Comparison of ENCODE assay signal across 16 mouse cellular contexts in the genomic region with DNA sequence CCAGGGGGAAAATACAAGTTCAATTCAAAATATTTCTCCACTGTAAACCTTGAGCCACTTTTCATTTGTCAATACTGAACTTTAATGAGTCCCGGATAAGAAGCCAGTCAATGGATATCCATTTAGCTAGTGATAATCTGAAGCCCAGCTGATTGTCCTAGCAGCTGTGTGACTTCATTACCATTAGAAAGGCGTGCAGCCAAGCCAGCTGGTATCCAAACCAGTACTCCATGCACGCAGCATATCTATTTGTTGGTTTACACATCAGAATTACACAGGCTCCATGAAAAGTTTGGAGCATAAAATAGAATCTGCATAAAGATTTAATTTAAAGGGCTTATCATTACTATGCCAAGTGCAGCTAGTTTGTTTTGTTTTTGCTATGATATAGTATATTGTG.
A peak's percentile ranks its signal among the peaks of the same experiment; 100 is the strongest.
DNase-seq lines count a peak whose midpoint lies in the region; ATAC-seq and TF ChIP-seq lines count a peak whose summit lies in the region.
"Had no signal": no experiment of that assay in that cellular context is flagged by ENCODE, and none has a peak within 500 bp of the region (broad histone marks: within the 10 kb centered on the region; RNA-seq: fewer than 3 reads in every experiment).

No protein-coding gene starts in this region.

- H3K27me3 ChIP-seq in lung, embryonic 14.5 days (ENCODE audit: insufficient read depth, low read length), result no peaks in the 10 kb centered on the region
- H3K27me3 ChIP-seq in forebrain, embryonic 12.5 days, result no peaks in the 10 kb centered on the region
- no peaks in the 10 kb centered on the region for H3K27me3 ChIP-seq in hindbrain, postnatal 0 days (ENCODE audit: insufficient read depth, low read length)
- H3K27me3 ChIP-seq in neural tube, embryonic 14.5 days (ENCODE audit: control insufficient read depth, insufficient read depth, low read length), result no peaks in the 10 kb centered on the region
- H3K27me3 ChIP-seq: embryonic facial prominence, embryonic 13.5 days had no signal

- H3K9ac ChIP-seq in lung, embryonic 14.5 days, result no peak overlapping the region
- no peak overlapping the region for H3K9ac ChIP-seq in forebrain, embryonic 12.5 days
- no peak overlapping the region for H3K9ac ChIP-seq in hindbrain, postnatal 0 days (replicated peaks; ENCODE audit: low read length)
- H3K9ac ChIP-seq in neural tube, embryonic 14.5 days (replicated peaks; ENCODE audit: low read depth, low read length), result no peak overlapping the region
- H3K9ac ChIP-seq: embryonic facial prominence, embryonic 13.5 days had no signal

- no peak overlapping the region for H3K4me2 ChIP-seq in lung, embryonic 14.5 days
- H3K4me2 ChIP-seq in forebrain, embryonic 12.5 days, result no peak overlapping the region
- H3K4me2 ChIP-seq in hindbrain, postnatal 0 days (ENCODE audit: low read depth, low read length), result no peak overlapping the region
- H3K4me2 ChIP-seq in neural tube, embryonic 14.5 days (ENCODE audit: low read depth, low read length), result no peak overlapping the region
- H3K4me2 ChIP-seq: embryonic facial prominence, embryonic 13.5 days had no signal

- no peak for ATAC-seq in lung, embryonic 14.5 days (ENCODE audit: insufficient read depth)
- peak; percentile 90 for ATAC-seq in forebrain, embryonic 12.5 days (ENCODE audit: low FRiP score)
- ATAC-seq in hindbrain, postnatal 0 days, result no peak
- peak; percentile 60; the same call in 1 of the 2 replicates for ATAC-seq in neural tube, embryonic 14.5 days (ENCODE audit: low read depth)
- ATAC-seq: intestine, embryonic 16.5 days had no signal

- no peaks in the 10 kb centered on the region for H3K9me3 ChIP-seq in lung, embryonic 14.5 days (ENCODE audit: low read depth, low read length)
- no peaks in the 10 kb centered on the region for H3K9me3 ChIP-seq in forebrain, embryonic 12.5 days
- no peaks in the 10 kb centered on the region for H3K9me3 ChIP-seq in hindbrain, postnatal 0 days (ENCODE audit: low read length)
- no peaks in the 10 kb centered on the region for H3K9me3 ChIP-seq in neural tube, embryonic 14.5 days (ENCODE audit: control insufficient read depth, low read length)
- H3K9me3 ChIP-seq: embryonic facial prominence, embryonic 13.5 days had no signal

- H3K4me3 ChIP-seq in lung, embryonic 14.5 days (ENCODE audit: low read depth, low read length), result no peak overlapping the region
- H3K4me3 ChIP-seq in forebrain, embryonic 12.5 days (replicated peaks), result no peak overlapping the region
- no peak overlapping the region for H3K4me3 ChIP-seq in hindbrain, postnatal 0 days (ENCODE audit: low read length)
- no peak overlapping the region for H3K4me3 ChIP-seq in neural tube, embryonic 14.5 days (ENCODE audit: low read depth, low read length)
- H3K4me3 ChIP-seq: embryonic facial prominence, embryonic 13.5 days had no signal

- WGBS in lung, embryonic 14.5 days, result 49% methylated on average over 3 of the region's 3 CpGs
- WGBS in forebrain, embryonic 12.5 days, result 17% methylated on average over 3 of the region's 3 CpGs
- WGBS in hindbrain, postnatal 0 days, result 19% methylated on average over 3 of the region's 3 CpGs
- WGBS in neural tube, embryonic 14.5 days, result 16% methylated on average over 3 of the region's 3 CpGs

- H3K27ac ChIP-seq in lung, embryonic 14.5 days (ENCODE audit: low read depth), result no peak overlapping the region
- no peak overlapping the region for H3K27ac ChIP-seq in forebrain, embryonic 12.5 days
- H3K27ac ChIP-seq in hindbrain, postnatal 0 days, result no peak overlapping the region
- no peak overlapping the region for H3K27ac ChIP-seq in neural tube, embryonic 14.5 days (ENCODE audit: low read depth, low read length)
- H3K27ac ChIP-seq: embryonic facial prominence, embryonic 13.5 days had no signal

- no peaks in the 10 kb centered on the region for H3K36me3 ChIP-seq in lung, embryonic 14.5 days (ENCODE audit: insufficient read depth)
- no peaks in the 10 kb centered on the region for H3K36me3 ChIP-seq in forebrain, embryonic 12.5 days (replicated peaks)
- H3K36me3 ChIP-seq in hindbrain, postnatal 0 days (ENCODE audit: insufficient read depth, low read length), result no peaks in the 10 kb centered on the region
- no peaks in the 10 kb centered on the region for H3K36me3 ChIP-seq in neural tube, embryonic 14.5 days (ENCODE audit: control insufficient read depth, insufficient read depth, low read length)
- H3K36me3 ChIP-seq: embryonic facial prominence, embryonic 13.5 days; G1E had no signal

- DNase-seq in lung, embryonic 14.5 days, result peak; percentile 11
- no peak for DNase-seq in lung, postnatal 10 days
- peak; percentile 47 for DNase-seq in hindbrain, postnatal 0 days (ENCODE audit: low spot score)
- no peak for DNase-seq in kidney, postnatal 4 days
- DNase-seq in gastrocnemius, adult 8-10 months (ENCODE audit: low spot score in 2 of 2), result no peak
- no peak for DNase-seq in kidney, postnatal 10 days
- DNase-seq: B cell, adult 2 months; cerebellum, adult 9-11 months; heart, adult 18-20 months; kidney, postnatal 36 days; lung, adult 2 months had no signal

- H3K4me1 ChIP-seq in lung, embryonic 14.5 days (ENCODE audit: insufficient read depth), result no peaks in the 10 kb centered on the region
- H3K4me1 ChIP-seq in forebrain, embryonic 12.5 days, result peaks cover 14% of the 10 kb centered on the region
- H3K4me1 ChIP-seq in hindbrain, postnatal 0 days (ENCODE audit: insufficient read depth, low read length), result no peaks in the 10 kb centered on the region
- no peaks in the 10 kb centered on the region for H3K4me1 ChIP-seq in neural tube, embryonic 14.5 days (ENCODE audit: control insufficient read depth, insufficient read depth, low read length)
- H3K4me1 ChIP-seq: embryonic facial prominence, embryonic 13.5 days had no signal

- TF ChIP-seq CTCF in lung, embryonic 14.5 days (IDR thresholded peaks at IDR 0.05; ENCODE audit: low read depth), result no peak
- no peak for TF ChIP-seq CTCF in hindbrain, postnatal 0 days (IDR thresholded peaks at IDR 0.05; ENCODE audit: low read depth)

Comparison
In these comparisons a context has a peak if more than half of its experiments do, and no peak if none do; other contexts are left out.
1. DNase-seq: peak in lung, embryonic 14.5 days (single experiment) and hindbrain, postnatal 0 days (single experiment); none in lung, postnatal 10 days (single experiment), kidney, postnatal 4 days (0 of 2), gastrocnemius, adult 8-10 months (0 of 2) and kidney, postnatal 10 days (single experiment).
2. ATAC-seq: peak in forebrain, embryonic 12.5 days (single experiment) and neural tube, embryonic 14.5 days (single experiment); none in lung, embryonic 14.5 days (single experiment) and hindbrain, postnatal 0 days (single experiment).